Mouse (Mus musculus) erythroblast, embryonic 14.5 days (primary cell): ENCODE data around the gene Cops4.

Experiments used
- GATA1 ChIP-seq: IDR thresholded peaks from 2 replicates; pipeline ENCODE4 v1.6.1; 2012; ENCODE audit warnings: low read length, inconsistent platforms, mixed read lengths
- TAL1 ChIP-seq: IDR thresholded peaks from 3 replicates; pipeline ENCODE4 v1.6.1; 2012; ENCODE audit warnings: low read length, inconsistent platforms, mixed read lengths

GRCm38 (mm10) chr5:100582435-100582826 lies 64.3 kb downstream of the Cops4 start:
- TF ChIP-seq TAL1 (no peak), GATA1 (no peak)
